Mouse (Mus musculus): ENCODE measurements around the gene Gm21974. TPM values are rescaled to one million over a fixed set of nuclear protein-coding genes. Genes with fewer than 3 reads are reported as not detected.
A peak's percentile ranks its signal among the peaks of the same experiment; 100 is the strongest.
"Not testable (repeated sequence)": the region's sequence is repeated elsewhere in the genome, so short reads cannot be mapped to it uniquely, and the experiment has no call there.

Gm21974 gene
- polyA plus RNA-seq, 1 experiment from 2014 or later = not detected

GRCm38 (mm10) chr7:127903971-127904796 is 8.9 kb upstream of the Gm21974 start, which contains the start of gene Bckdk:
TSS of gene Bckdk (plus strand) at chr7:127904082.
- 6% methylated on average over 38 of the region's 38 CpGs for WGBS

GRCm38 (mm10) chr7:127901772-127902171 is 6.5 kb upstream of the Gm21974 start:
- H3K4me2 ChIP-seq (replicated peaks; ENCODE audit: low read depth, low read length) = no peak overlapping the region
- peaks cover 19% of the 10 kb centered on the region for H3K36me3 ChIP-seq (ENCODE audit: control insufficient read depth, insufficient read depth, low read length)
- no peak overlapping the region for H3K9ac ChIP-seq (ENCODE audit: low read depth, low read length)
- H3K27me3 ChIP-seq (ENCODE audit: control insufficient read depth, insufficient read depth, low read length) = no peaks in the 10 kb centered on the region
- peaks cover 7% of the 10 kb centered on the region for H3K4me1 ChIP-seq (ENCODE audit: control insufficient read depth, insufficient read depth, low read length)
- H3K9me3 ChIP-seq (ENCODE audit: control insufficient read depth, low read length) = no peaks in the 10 kb centered on the region
- 86% methylated on average over 2 of the region's 2 CpGs for WGBS
- H3K27ac ChIP-seq (ENCODE audit: low read depth, low read length) = no peak overlapping the region
- H3K4me3 ChIP-seq (ENCODE audit: low read length) = no peak overlapping the region
- no peak for ATAC-seq (ENCODE audit: low FRiP score, low TSS enrichment)

More at GRCm38 (mm10) chr7:127903971-127904796, 8.9 kb upstream of the Gm21974 start, which contains the start of gene Bckdk:
- Histone ChIP-seq H3K9ac (ENCODE audit: low read depth, low read length) (peak within 1 kb of the TSS; percentile 79), H3K4me3 (ENCODE audit: low read length) (peak within 1 kb of the TSS; percentile 56), H3K4me1 (ENCODE audit: control insufficient read depth, insufficient read depth, low read length) (peaks cover 7% of the 10 kb centered on the region), H3K4me2 (replicated peaks; ENCODE audit: low read depth, low read length) (peak within 1 kb of the TSS; percentile 86), H3K36me3 (ENCODE audit: control insufficient read depth, insufficient read depth, low read length) (peaks cover 43% of the 10 kb centered on the region), H3K9me3 (ENCODE audit: control insufficient read depth, low read length) (no peaks in the 10 kb centered on the region), H3K27me3 (ENCODE audit: control insufficient read depth, insufficient read depth, low read length) (no peaks in the 10 kb centered on the region), H3K27ac (ENCODE audit: low read depth, low read length) (peak within 1 kb of the TSS; percentile 65; the same call in 1 of the 2 replicates)
- peak; percentile 94 for ATAC-seq (ENCODE audit: low FRiP score, low TSS enrichment)

- H3K9me3 ChIP-seq (ENCODE audit: control insufficient read depth, low read length) = no peaks in the 10 kb centered on the region
- H3K4me1 ChIP-seq (ENCODE audit: control insufficient read depth, insufficient read depth, low read length) = peaks cover 5% of the 10 kb centered on the region
- peaks cover 2% of the 10 kb centered on the region; the same call in 1 of the 2 replicates for H3K36me3 ChIP-seq (ENCODE audit: control insufficient read depth, insufficient read depth, low read length)
- WGBS = 37% methylated on average over 7 of the region's 7 CpGs
- no peaks in the 10 kb centered on the region for H3K27me3 ChIP-seq (ENCODE audit: control insufficient read depth, insufficient read depth, low read length)
- no peak overlapping the region for H3K4me3 ChIP-seq (ENCODE audit: low read length)
- H3K9ac ChIP-seq (ENCODE audit: low read depth, low read length) = no peak overlapping the region
- no peak overlapping the region for H3K27ac ChIP-seq (ENCODE audit: low read depth, low read length)
- ATAC-seq (ENCODE audit: low FRiP score, low TSS enrichment) = no peak
- H3K4me2 ChIP-seq (replicated peaks; ENCODE audit: low read depth, low read length) = no peak overlapping the region
These were observed 4.7 kb upstream of the Gm21974 start for GRCm38 (mm10) chr7:127899997-127900396.

- no peak overlapping the region for H3K27ac ChIP-seq (ENCODE audit: low read depth, low read length)
- H3K9me3 ChIP-seq (ENCODE audit: control insufficient read depth, low read length) = no peaks in the 10 kb centered on the region
- H3K4me3 ChIP-seq (ENCODE audit: low read length) = no peak overlapping the region
- 0 out of 2 replicates have a peak, but pooled peaks cover 5% of the 10 kb centered on the region for H3K36me3 ChIP-seq (ENCODE audit: control insufficient read depth, insufficient read depth, low read length)
- 44% methylated on average over 10 of the region's 10 CpGs for WGBS
- no peak overlapping the region for H3K9ac ChIP-seq (ENCODE audit: low read depth, low read length)
- ATAC-seq (ENCODE audit: low FRiP score, low TSS enrichment) = no peak
- H3K4me2 ChIP-seq (replicated peaks; ENCODE audit: low read depth, low read length) = no peak overlapping the region
- H3K27me3 ChIP-seq (ENCODE audit: control insufficient read depth, insufficient read depth, low read length) = no peaks in the 10 kb centered on the region
- peaks cover 7% of the 10 kb centered on the region; the same call in 1 of the 2 replicates for H3K4me1 ChIP-seq (ENCODE audit: control insufficient read depth, insufficient read depth, low read length)
These were observed 3.1 kb upstream of the Gm21974 start for GRCm38 (mm10) chr7:127898179-127898956.

GRCm38 (mm10) chr7:127897542-127897941 is 2.3 kb upstream of the Gm21974 start:
- Histone ChIP-seq H3K9me3 (ENCODE audit: control insufficient read depth, low read length) (no peaks in the 10 kb centered on the region), H3K9ac (ENCODE audit: low read depth, low read length) (no peak overlapping the region), H3K4me2 (replicated peaks; ENCODE audit: low read depth, low read length) (no peak overlapping the region), H3K4me1 (ENCODE audit: control insufficient read depth, insufficient read depth, low read length) (peaks cover 7% of the 10 kb centered on the region; the same call in 1 of the 2 replicates), H3K27ac (ENCODE audit: low read depth, low read length) (no peak overlapping the region), H3K36me3 (ENCODE audit: control insufficient read depth, insufficient read depth, low read length) (peaks cover 11% of the 10 kb centered on the region; the same call in 1 of the 2 replicates), H3K27me3 (ENCODE audit: control insufficient read depth, insufficient read depth, low read length) (no peaks in the 10 kb centered on the region), H3K4me3 (ENCODE audit: low read length) (no peak overlapping the region)
- WGBS = 90% methylated on average over 7 of the region's 7 CpGs
- ATAC-seq (ENCODE audit: low FRiP score, low TSS enrichment) = no peak

GRCm38 (mm10) chr7:127896384-127896783 is 1.1 kb upstream of the Gm21974 start:
- 63% methylated on average over 13 of the region's 13 CpGs for WGBS
- peaks cover 7% of the 10 kb centered on the region; the same call in 1 of the 2 replicates for H3K4me1 ChIP-seq (ENCODE audit: control insufficient read depth, insufficient read depth, low read length)
- no peak for ATAC-seq (ENCODE audit: low FRiP score, low TSS enrichment)
- no peak overlapping the region for H3K27ac ChIP-seq (ENCODE audit: low read depth, low read length)
- no peak overlapping the region for H3K4me2 ChIP-seq (replicated peaks; ENCODE audit: low read depth, low read length)
- no peaks in the 10 kb centered on the region for H3K9me3 ChIP-seq (ENCODE audit: control insufficient read depth, low read length)
- no peaks in the 10 kb centered on the region for H3K27me3 ChIP-seq (ENCODE audit: control insufficient read depth, insufficient read depth, low read length)
- no peak overlapping the region for H3K9ac ChIP-seq (ENCODE audit: low read depth, low read length)
- no peak overlapping the region for H3K4me3 ChIP-seq (ENCODE audit: low read length)
- peaks cover 16% of the 10 kb centered on the region; the same call in 1 of the 2 replicates for H3K36me3 ChIP-seq (ENCODE audit: control insufficient read depth, insufficient read depth, low read length)

- not testable (repeated sequence) for H3K9ac ChIP-seq (ENCODE audit: low read depth, low read length); H3K9me3 ChIP-seq (ENCODE audit: control insufficient read depth, low read length); H3K4me1 ChIP-seq (ENCODE audit: control insufficient read depth, insufficient read depth, low read length); H3K27me3 ChIP-seq (ENCODE audit: control insufficient read depth, insufficient read depth, low read length); H3K27ac ChIP-seq (ENCODE audit: low read depth, low read length)
- WGBS = 62% methylated on average over 7 of the region's 7 CpGs
- H3K4me2 ChIP-seq (replicated peaks; ENCODE audit: low read depth, low read length) = peak overlapping the region; percentile 88; the same call in 1 of the 2 replicates
- H3K4me3 ChIP-seq (ENCODE audit: low read length) = peak overlapping the region; percentile 70; the same call in 1 of the 2 replicates
- ATAC-seq (ENCODE audit: low FRiP score, low TSS enrichment) = peak; percentile 4
- peaks cover 16% of the 10 kb centered on the region; the same call in 1 of the 2 replicates for H3K36me3 ChIP-seq (ENCODE audit: control insufficient read depth, insufficient read depth, low read length)
These were observed 637 bp upstream of the Gm21974 start for GRCm38 (mm10) chr7:127895891-127896290.

GRCm38 (mm10) chr7:127894480-127894879 is 774 bp downstream of the Gm21974 start:
- ATAC-seq (ENCODE audit: low FRiP score, low TSS enrichment) = no peak
- Histone ChIP-seq H3K4me3 (ENCODE audit: low read length) (peak overlapping the region; percentile 70), H3K9me3 (ENCODE audit: control insufficient read depth, low read length) (no peaks in the 10 kb centered on the region), H3K36me3 (ENCODE audit: control insufficient read depth, insufficient read depth, low read length) (peaks cover 21% of the 10 kb centered on the region), H3K4me1 (ENCODE audit: control insufficient read depth, insufficient read depth, low read length) (peaks cover 7% of the 10 kb centered on the region; the same call in 1 of the 2 replicates), H3K27me3 (ENCODE audit: control insufficient read depth, insufficient read depth, low read length) (no peaks in the 10 kb centered on the region), H3K9ac (ENCODE audit: low read depth, low read length) (peak overlapping the region; percentile 72; the same call in 1 of the 2 replicates), H3K4me2 (replicated peaks; ENCODE audit: low read depth, low read length) (peak overlapping the region; percentile 88), H3K27ac (ENCODE audit: low read depth, low read length) (no peak overlapping the region)
- WGBS = 56% methylated on average over 5 of the region's 5 CpGs

Measured in kidney, embryonic 14.5 days (tissue).